27 mouse cellular contexts compared by ENCODE assay signal in the genomic region with DNA sequence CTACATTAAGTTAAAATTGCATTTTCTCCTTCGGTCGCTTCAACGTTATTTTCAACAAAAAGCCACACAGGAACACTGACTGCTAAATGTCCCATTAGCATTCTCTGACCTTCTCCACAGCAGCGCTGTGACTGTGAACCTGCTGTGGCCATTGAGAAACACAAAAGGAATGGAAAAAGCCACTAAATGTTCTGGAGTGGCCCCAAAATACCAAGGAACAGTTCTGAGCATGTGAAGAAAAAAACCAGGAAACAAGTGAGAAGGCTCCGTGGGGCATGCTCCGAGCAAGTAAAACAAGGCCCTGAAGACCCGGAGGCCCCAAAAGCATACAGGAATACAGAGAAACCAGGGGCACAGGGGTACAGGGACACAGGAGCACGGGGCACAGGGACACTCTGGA.
DNase-seq lines count a peak whose midpoint lies in the region; ATAC-seq and TF ChIP-seq lines count a peak whose summit lies in the region.
"Had no signal": no experiment of that assay in that cellular context is flagged by ENCODE, and none has a peak within 500 bp of the region (broad histone marks: within the 10 kb centered on the region; RNA-seq: fewer than 3 reads in every experiment).

No protein-coding gene starts in this region.

- no peak for TF ChIP-seq POLR2A in brain, embryonic 14.5 days (IDR thresholded peaks at IDR 0.05; ENCODE audit: borderline replicate concordance, extremely low read depth, insufficient read depth, insufficient read length, poor library complexity, severe bottlenecking)
- no peak for TF ChIP-seq POLR2A in small intestine, adult 2 months (IDR thresholded peaks at IDR 0.05; ENCODE audit: low read depth, low read length)

- no peaks in the 10 kb centered on the region for H3K27me3 ChIP-seq in intestine, embryonic 14.5 days (replicated peaks; ENCODE audit: control insufficient read depth, insufficient read depth, low read length)
- H3K27me3 ChIP-seq in intestine, postnatal 0 days (replicated peaks; ENCODE audit: control insufficient read depth, insufficient read depth, low read length): no peaks in the 10 kb centered on the region
- no peaks in the 10 kb centered on the region for H3K27me3 ChIP-seq in small intestine, adult 2 months (ENCODE audit: control insufficient read depth, insufficient read depth, low read length)
- H3K27me3 ChIP-seq: embryonic facial prominence, embryonic 13.5 days; hindbrain, embryonic 15.5 days; intestine, embryonic 15.5 days; limb, embryonic 15.5 days; liver, embryonic 13.5 days; midbrain, embryonic 15.5 days; neural tube, embryonic 13.5 days had no signal

- peaks cover 12% of the 10 kb centered on the region; the same call in 1 of the 2 replicates for H3K4me1 ChIP-seq in intestine, embryonic 14.5 days (replicated peaks; ENCODE audit: control insufficient read depth, insufficient read depth, low read length)
- H3K4me1 ChIP-seq in intestine, postnatal 0 days (replicated peaks; ENCODE audit: control insufficient read depth, insufficient read depth, low read length): peaks cover 8% of the 10 kb centered on the region; the same call in 1 of the 2 replicates
- no peaks in the 10 kb centered on the region for H3K4me1 ChIP-seq in ES-E14 (ENCODE audit: control insufficient read depth in 2 of 2, insufficient read depth in 2 of 2, low read length in 2 of 2, poor library complexity in 1 of 2)
- H3K4me1 ChIP-seq in small intestine, adult 2 months (ENCODE audit: control insufficient read depth, insufficient read depth, insufficient read length, low read length): peaks cover 11% of the 10 kb centered on the region; the same call in 1 of the 2 replicates
- H3K4me1 ChIP-seq: heart, embryonic 13.5 days; hindbrain, embryonic 15.5 days; intestine, embryonic 15.5 days; liver, embryonic 13.5 days; midbrain, embryonic 15.5 days had no signal

- no peak for TF ChIP-seq CTCF in intestine, postnatal 0 days (IDR thresholded peaks at IDR 0.05; ENCODE audit: low read depth)
- no peak for TF ChIP-seq CTCF in brain, embryonic 14.5 days (IDR thresholded peaks at IDR 0.05; ENCODE audit: borderline replicate concordance, extremely low read depth, insufficient read depth, insufficient read length)
- TF ChIP-seq CTCF in small intestine, adult 2 months (IDR thresholded peaks at IDR 0.05; ENCODE audit: extremely low read depth, insufficient read length, insufficient replicate concordance, low read depth, low read length): no peak

- no peak overlapping the region for H3K9ac ChIP-seq in intestine, embryonic 14.5 days (ENCODE audit: low read length)
- H3K9ac ChIP-seq in intestine, postnatal 0 days (ENCODE audit: low read depth, low read length): no peak overlapping the region
- H3K9ac ChIP-seq in ES-E14 (ENCODE audit: insufficient read depth, low read depth, low read length, poor library complexity, severe bottlenecking): no peak overlapping the region
- H3K9ac ChIP-seq: embryonic facial prominence, embryonic 13.5 days; forebrain, postnatal 0 days; heart, embryonic 13.5 days; hindbrain, embryonic 15.5 days; intestine, embryonic 15.5 days; limb, embryonic 15.5 days; liver, embryonic 13.5 days; midbrain, embryonic 15.5 days; neural tube, embryonic 13.5 days had no signal

- peak; percentile 42 for DNase-seq in intestine, embryonic 14.5 days (ENCODE audit: low spot score)
- DNase-seq in ES-E14 (ENCODE audit: low read depth, low spot score): peak; percentile 62
- peak; percentile 12 for DNase-seq in brain, embryonic 14.5 days (ENCODE audit: low read depth)
- DNase-seq in embryo, embryonic 9.5 days (ENCODE audit: extremely low spot score): no peak
- no peak for DNase-seq in urinary bladder, adult 2 months (ENCODE audit: low spot score)
- DNase-seq: adrenal gland, postnatal 25 days; embryo, embryonic 11 days; forebrain, postnatal 0 days; heart, postnatal 10 days; kidney, adult 9 months; kidney, postnatal 10 days; liver, embryonic 13.5 days; lung, adult 2 months; lung, postnatal 10 days; thymus, postnatal 4 days had no signal

- no peaks in the 10 kb centered on the region for H3K9me3 ChIP-seq in intestine, embryonic 14.5 days (ENCODE audit: control insufficient read depth, low read length)
- H3K9me3 ChIP-seq in intestine, postnatal 0 days (ENCODE audit: control insufficient read depth): no peaks in the 10 kb centered on the region
- H3K9me3 ChIP-seq in ES-E14 (ENCODE audit: control insufficient read depth, insufficient read depth, low read depth, low read length): no peaks in the 10 kb centered on the region
- H3K9me3 ChIP-seq: embryonic facial prominence, embryonic 13.5 days; forebrain, embryonic 10.5 days; heart, embryonic 13.5 days; hindbrain, embryonic 15.5 days; intestine, embryonic 15.5 days; limb, embryonic 15.5 days; liver, embryonic 13.5 days; midbrain, embryonic 10.5 days; midbrain, embryonic 15.5 days; neural tube, embryonic 13.5 days had no signal

- H3K4me2 ChIP-seq in intestine, embryonic 14.5 days (ENCODE audit: low read length): no peak overlapping the region
- H3K4me2 ChIP-seq in intestine, postnatal 0 days (replicated peaks; ENCODE audit: low read depth): no peak overlapping the region
- H3K4me2 ChIP-seq: embryonic facial prominence, embryonic 13.5 days; heart, embryonic 13.5 days; hindbrain, embryonic 15.5 days; intestine, embryonic 15.5 days; limb, embryonic 15.5 days; liver, embryonic 13.5 days; midbrain, embryonic 15.5 days; neural tube, embryonic 13.5 days had no signal

- no peak overlapping the region for H3K4me3 ChIP-seq in intestine, embryonic 14.5 days (ENCODE audit: low read depth, low read length)
- H3K4me3 ChIP-seq in intestine, postnatal 0 days (ENCODE audit: low read depth, low read length): no peak overlapping the region
- H3K4me3 ChIP-seq in ES-E14 (ENCODE audit: insufficient read depth in 1 of 2, low read depth in 1 of 2, low read length in 2 of 2, poor library complexity in 1 of 2, severe bottlenecking in 1 of 2): no peak overlapping the region
- H3K4me3 ChIP-seq in small intestine, adult 2 months (ENCODE audit: low read depth, low read length): no peak overlapping the region
- H3K4me3 ChIP-seq: embryonic facial prominence, embryonic 13.5 days; forebrain, embryonic 10.5 days; heart, embryonic 13.5 days; hindbrain, embryonic 15.5 days; intestine, embryonic 15.5 days; limb, embryonic 15.5 days; liver, embryonic 13.5 days; midbrain, embryonic 10.5 days; midbrain, embryonic 15.5 days; myocyte; neural tube, embryonic 13.5 days had no signal

- no peak overlapping the region for H3K27ac ChIP-seq in intestine, embryonic 14.5 days (ENCODE audit: low read depth)
- H3K27ac ChIP-seq in intestine, postnatal 0 days (ENCODE audit: low read depth, low read length): no peak overlapping the region
- H3K27ac ChIP-seq in ES-E14 (ENCODE audit: insufficient read depth, low read depth, low read length, poor library complexity, severe bottlenecking): peak overlapping the region; percentile 64; the same call in 1 of the 2 replicates
- 0 out of 2 replicates have a peak overlapping the region, but pooled peaks have one; percentile 15 for H3K27ac ChIP-seq in small intestine, adult 2 months (ENCODE audit: insufficient read depth, low read depth, low read length)
- H3K27ac ChIP-seq: embryonic facial prominence, embryonic 13.5 days; forebrain, embryonic 10.5 days; heart, embryonic 13.5 days; hindbrain, embryonic 15.5 days; intestine, embryonic 15.5 days; limb, embryonic 15.5 days; liver, embryonic 13.5 days; midbrain, embryonic 10.5 days; midbrain, embryonic 15.5 days; neural tube, embryonic 13.5 days had no signal

- in situ Hi-C loops in ES-E14 (cut with MboI; ENCODE audit: low sequenced_read_pairs in 2 of 2, unreplicated experiment in 2 of 2): no loop called here

- WGBS in intestine, embryonic 14.5 days: 87% methylated on average over 8 of the region's 8 CpGs
- WGBS in intestine, postnatal 0 days: 85% methylated on average over 8 of the region's 8 CpGs
- WGBS in small intestine, adult 2 months: 92% methylated on average over 8 of the region's 8 CpGs

- ATAC-seq in intestine, embryonic 14.5 days (replicated peaks; ENCODE audit: low FRiP score, low TSS enrichment, low read depth): no peak
- ATAC-seq in intestine, postnatal 0 days: no peak
- ATAC-seq: forebrain, postnatal 0 days; intestine, embryonic 15.5 days; midbrain, embryonic 15.5 days had no signal

- H3K36me3 ChIP-seq in intestine, embryonic 14.5 days (ENCODE audit: control insufficient read depth, insufficient read depth, low read length): no peaks in the 10 kb centered on the region
- H3K36me3 ChIP-seq in intestine, postnatal 0 days (ENCODE audit: control insufficient read depth, insufficient read depth): no peaks in the 10 kb centered on the region
- no peaks in the 10 kb centered on the region for H3K36me3 ChIP-seq in ES-E14 (ENCODE audit: control insufficient read depth, insufficient read depth, low read length, poor library complexity, severe bottlenecking)
- no peaks in the 10 kb centered on the region for H3K36me3 ChIP-seq in small intestine, adult 2 months (ENCODE audit: control insufficient read depth, insufficient read depth, low read length)
- H3K36me3 ChIP-seq: embryonic facial prominence, embryonic 13.5 days; forebrain, embryonic 10.5 days; heart, embryonic 13.5 days; hindbrain, embryonic 15.5 days; intestine, embryonic 15.5 days; limb, embryonic 15.5 days; liver, embryonic 13.5 days; midbrain, embryonic 10.5 days; midbrain, embryonic 15.5 days; neural tube, embryonic 13.5 days had no signal

TF ChIP-seq in ES-E14, 5 proteins besides CTCF, POLR2A, EP300 and RAD21:
- no peak for TF ChIP-seq CHD2 (IDR thresholded peaks at IDR 0.05; ENCODE audit: low read depth, low read length)
- TF ChIP-seq MAFK (IDR thresholded peaks at IDR 0.05; ENCODE audit: insufficient read depth, low read depth, low read length): no peak
- no peak for TF ChIP-seq ZC3H11A (IDR thresholded peaks at IDR 0.05; ENCODE audit: borderline replicate concordance, low read depth, low read length)
- no peak for TF ChIP-seq HCFC1 (IDR thresholded peaks at IDR 0.05; ENCODE audit: borderline replicate concordance, insufficient read depth, low read length)
- TF ChIP-seq ZNF384 (IDR thresholded peaks at IDR 0.05; ENCODE audit: low read depth, low read length): peak; percentile 60; the same call in 1 of the 2 replicates
TF ChIP-seq in ES-E14: peak in this region for 1.

Comparison
In these comparisons a context has a peak if more than half of its experiments do, and no peak if none do; other contexts are left out.
1. DNase-seq: peak in intestine, embryonic 14.5 days (single experiment), ES-E14 (single experiment) and brain, embryonic 14.5 days (single experiment); none in embryo, embryonic 9.5 days (single experiment) and urinary bladder, adult 2 months (single experiment).
2. H3K27ac ChIP-seq: peak in ES-E14 (single experiment) and small intestine, adult 2 months (single experiment); none in intestine, embryonic 14.5 days (single experiment) and intestine, postnatal 0 days (single experiment).